In the genomic region with DNA sequence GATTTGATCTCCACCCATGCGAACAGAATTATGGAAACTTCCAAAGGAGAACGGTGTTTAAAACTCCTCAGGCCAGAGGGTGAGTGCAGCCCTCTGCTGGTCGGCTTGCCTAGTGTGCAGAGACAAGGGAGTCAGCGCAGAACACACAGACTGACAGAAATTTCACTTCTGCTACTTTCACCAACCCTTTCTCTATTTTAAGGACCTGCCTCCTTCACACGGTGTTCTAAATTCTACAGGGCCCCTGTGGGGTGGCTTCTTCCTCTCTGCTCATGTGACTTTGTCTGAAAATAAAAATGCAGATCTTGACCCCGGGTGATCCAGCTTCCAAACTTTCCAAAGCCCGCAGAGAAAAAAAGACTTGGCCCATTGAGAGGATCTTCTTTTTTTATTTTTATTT, we compare ENCODE assay signal across 9 mouse cellular contexts. TPM values are rescaled to one million over a fixed set of nuclear protein-coding genes. Genes with fewer than 3 reads are reported as not detected.
A peak's percentile ranks its signal among the peaks of the same experiment; 100 is the strongest.
DNase-seq lines count a peak whose midpoint lies in the region; TF ChIP-seq lines count a peak whose summit lies in the region.
"Had no signal": no experiment of that assay in that cellular context is flagged by ENCODE, and none has a peak within 500 bp of the region (broad histone marks: within the 10 kb centered on the region; RNA-seq: fewer than 3 reads in every experiment).

No protein-coding gene starts in this region.

- no peaks in the 10 kb centered on the region for H3K9me3 ChIP-seq in forebrain, embryonic 10.5 days
- H3K9me3 ChIP-seq: neural tube, embryonic 12.5 days had no signal

- no peak overlapping the region for H3K4me3 ChIP-seq in small intestine, adult 2 months (ENCODE audit: low read depth, low read length)
- H3K4me3 ChIP-seq in forebrain, embryonic 10.5 days = no peak overlapping the region
- H3K4me3 ChIP-seq: neural tube, embryonic 12.5 days had no signal

- peak; percentile 43 for DNase-seq in kidney, adult 9 months
- DNase-seq in kidney, adult 8-10 months = no peak
- peak; percentile 30 for DNase-seq in NIH3T3 (ENCODE audit: low read depth)
- peak; percentile 25 to 32 for DNase-seq in layer of hippocampus, postnatal 10 days (ENCODE audit: low spot score in 2 of 2)
- DNase-seq in frontal cortex, postnatal 25 days (ENCODE audit: low spot score in 2 of 2) = no peak
- DNase-seq in embryo, embryonic 10.5 days (ENCODE audit: low spot score) = no peak
- no peak for DNase-seq in forebrain, embryonic 10.5 days (ENCODE audit: extremely low spot score, low spot score)

- H3K4me1 ChIP-seq in small intestine, adult 2 months (ENCODE audit: control insufficient read depth, insufficient read depth, insufficient read length, low read length) = 0 out of 2 replicates have a peak, but pooled peaks cover 3% of the 10 kb centered on the region
- peaks cover 30% of the 10 kb centered on the region for H3K4me1 ChIP-seq in forebrain, embryonic 10.5 days

- H3K27ac ChIP-seq in small intestine, adult 2 months (ENCODE audit: insufficient read depth, low read depth, low read length) = peak overlapping the region; percentile 35; the same call in 1 of the 2 replicates
- H3K27ac ChIP-seq in forebrain, embryonic 10.5 days = no peak overlapping the region
- H3K27ac ChIP-seq: neural tube, embryonic 12.5 days had no signal

- no peak for TF ChIP-seq POLR2A in small intestine, adult 2 months (IDR thresholded peaks at IDR 0.05; ENCODE audit: low read depth, low read length)

- 59% methylated on average over 7 of the region's 7 CpGs for WGBS in small intestine, adult 2 months
- 53% methylated on average over 7 of the region's 7 CpGs for WGBS in forebrain, embryonic 10.5 days

- TF ChIP-seq CTCF in small intestine, adult 2 months (IDR thresholded peaks at IDR 0.05; ENCODE audit: extremely low read depth, insufficient read length, insufficient replicate concordance, low read depth, low read length) = 0 out of 2 replicates have a peak, but pooled peaks have one; percentile 20

- H3K36me3 ChIP-seq in small intestine, adult 2 months (ENCODE audit: control insufficient read depth, insufficient read depth, low read length) = no peaks in the 10 kb centered on the region
- H3K36me3 ChIP-seq in forebrain, embryonic 10.5 days (replicated peaks) = peaks cover 12% of the 10 kb centered on the region
- H3K36me3 ChIP-seq: neural tube, embryonic 12.5 days had no signal

- no peaks in the 10 kb centered on the region for H3K27me3 ChIP-seq in small intestine, adult 2 months (ENCODE audit: control insufficient read depth, insufficient read depth, low read length)
- H3K27me3 ChIP-seq in forebrain, embryonic 10.5 days (ENCODE audit: poor library complexity, severe bottlenecking) = no peaks in the 10 kb centered on the region
- H3K27me3 ChIP-seq: neural tube, embryonic 12.5 days had no signal

RNA-seq across cellular contexts. Expression of gene Dhx9, which starts 1.7 kb away (rescaled TPM):
- total RNA-seq in layer of hippocampus, postnatal 10 days (2021) = 100 to 1,000 TPM; 132 to 140 TPM
- 1.5 and 3.3 TPM in 2 replicates for polyA plus RNA-seq in small intestine, adult 2 months (2012; rRNA removed)
- 48.1 and 49.5 TPM in 2 replicates for polyA plus RNA-seq in forebrain, embryonic 10.5 days (2016; fragmentation: Nextera tagmentation; extraction: Ambion mirVana)

Comparison
In these comparisons a context has a peak if more than half of its experiments do, and no peak if none do; other contexts are left out.
1. DNase-seq: peak in kidney, adult 9 months (single experiment), NIH3T3 (single experiment) and layer of hippocampus, postnatal 10 days (2 of 2); none in kidney, adult 8-10 months (0 of 2), frontal cortex, postnatal 25 days (0 of 2), embryo, embryonic 10.5 days (single experiment) and forebrain, embryonic 10.5 days (single experiment).
2. RNA of gene Dhx9, which starts 1.7 kb away (polyA plus RNA-seq): 48.1 to 49.5 TPM in forebrain, embryonic 10.5 days; 1.5 to 3.3 TPM in small intestine, adult 2 months; every median in the first group is over 10 times any median in the second.